Mouse (Mus musculus) liver, embryonic 14.5 days (tissue): ENCODE results near the gene Bcl7a. TPM values are rescaled to one million over a fixed set of nuclear protein-coding genes. Genes with fewer than 3 reads are reported as not detected.

ENCODE experiments used
- ATAC-seq: fragments of 200-750 bp; cut with Nextera tagmentation; 2 replicates; pipeline ENCODE4 v1.8.0; 2017; ENCODE audit warnings: moderate number of reproducible peaks, mild to moderate bottlenecking, moderate library complexity; ENCODE audit not compliant: insufficient read depth
- DNase-seq, 3 experiments: peaks; one replicate each; pipeline ENCODE4 v3.0.0-alpha.2; 2012 to 2013; ENCODE audit warnings: low read depth in 3 of 3, low spot score in 3 of 3
- H3K27ac ChIP-seq: fragments of 300-500 bp; sonication (generic); 2 replicates; pipeline ENCODE4 v1.5.1; 2014; ENCODE audit warnings: moderate library complexity, mild to moderate bottlenecking, control low read depth, inconsistent platforms
- H3K27me3 ChIP-seq: fragments of 300-500 bp; sonication (generic); 2 replicates; pipeline ENCODE4 v1.6.1; 2014; ENCODE audit warnings: mild to moderate bottlenecking, low read length, moderate library complexity; ENCODE audit not compliant: control insufficient read depth, insufficient read depth
- H3K36me3 ChIP-seq: fragments of 300-500 bp; sonication (generic); replicated peaks from 2 replicates; pipeline ENCODE4 v1.6.1; 2014; ENCODE audit warnings: low read depth; ENCODE audit not compliant: control insufficient read depth, insufficient read depth
- H3K4me1 ChIP-seq, 2 experiments: fragments of 200-500 bp in 1 of 2; fragments of 300-500 bp in 1 of 2; sonication (generic) in 1 of 2; replicated peaks; 2 replicates each; pipeline ENCODE4 v1.6.1; 2012 to 2014; ENCODE audit warnings: antibody characterized with exemption in 1 of 2, inconsistent platforms in 1 of 2, low read length in 1 of 2; ENCODE audit not compliant: control insufficient read depth in 2 of 2, insufficient read depth in 2 of 2
- H3K4me2 ChIP-seq: fragments of 300-500 bp; sonication (generic); 2 replicates; pipeline ENCODE4 v1.6.1; 2014; ENCODE audit warnings: low read depth, mild to moderate bottlenecking, control low read depth, moderate library complexity
- H3K4me3 ChIP-seq, 2 experiments: fragments of 200-500 bp in 1 of 2; fragments of 300-500 bp in 1 of 2; sonication (generic) in 1 of 2; 2 replicates each; pipeline ENCODE4 v1.5.1; 2012 to 2014; ENCODE audit warnings: low read depth in 2 of 2, low read length in 2 of 2, mild to moderate bottlenecking in 2 of 2, control low read depth in 1 of 2, inconsistent platforms in 1 of 2, moderate library complexity in 1 of 2; ENCODE audit not compliant: insufficient read depth in 1 of 2
- H3K9ac ChIP-seq: fragments of 300-500 bp; sonication (generic); replicated peaks from 2 replicates; pipeline ENCODE4 v1.6.1; 2014; ENCODE audit warnings: mild to moderate bottlenecking, control low read depth, moderate library complexity
- H3K9me3 ChIP-seq: fragments of 300-500 bp; sonication (generic); 2 replicates; pipeline ENCODE4 v1.6.1; 2016; ENCODE audit warnings: low read length, mixed read lengths; ENCODE audit not compliant: control insufficient read depth
- CTCF ChIP-seq: IDR thresholded peaks from 2 replicates; pipeline ENCODE4 v1.5.1; 2016; ENCODE audit warnings: antibody characterized with exemption, low read depth, control low read depth
- EP300 ChIP-seq: IDR thresholded peaks from 2 replicates; pipeline ENCODE4 v1.6.1; 2016; ENCODE audit warnings: antibody characterized with exemption, low read depth
- WGBS: fragments of 180-500 bp; shearing (Covaris S2); extraction: QIAGEN DNeasy Blood & Tissue Kit; methylation state at CpG from one replicate; pipeline ENCODE4 v1.1.7; 2014; ENCODE audit not compliant: insufficient replicate concordance; 5-methylcytosine and 5-hydroxymethylcytosine counted together
- polyA plus RNA-seq, 2 experiments: library from polyadenylated mRNA; depleted of rRNA in 1 of 2; stranded (reverse) in 1 of 2; unstranded in 1 of 2; fragments of >200 nt; fragmentation: Nextera tagmentation in 1 of 2; extraction: Ambion mirVana in 1 of 2; gene quantifications; 2 replicates each; pipeline versions ENCODE4 v1.2.1 to v1.2.3; 2012 to 2014

Gene Bcl7a
- polyA plus RNA-seq, 2 experiments, result 4.6 to 5.6 TPM

DNA sequence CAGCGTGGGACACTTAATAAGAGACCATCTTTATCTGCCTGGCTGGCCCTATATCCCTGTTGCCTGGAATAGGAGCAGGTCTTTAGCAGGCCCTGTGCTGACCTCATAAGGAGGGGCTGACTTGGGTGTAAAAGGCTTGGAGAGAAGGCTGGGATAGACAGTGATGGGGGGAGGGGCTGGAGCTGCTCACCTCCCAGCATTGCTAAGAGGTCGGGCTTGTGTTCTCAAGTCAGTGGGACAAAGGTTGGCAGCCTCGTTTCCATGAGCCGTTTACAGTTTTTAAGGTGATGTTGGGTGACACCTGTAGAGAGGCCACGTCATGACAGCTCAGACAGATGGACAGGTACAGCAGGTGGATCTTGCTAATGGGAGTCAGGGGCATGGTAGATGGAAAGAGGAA is 26.4 kb downstream of the Bcl7a start:
- H3K9me3 ChIP-seq, result no peaks in the 10 kb centered on the region
- ATAC-seq (no peak), DNase-seq (no peak)
- H3K4me1 ChIP-seq, result no peaks in the 10 kb centered on the region
- H3K9ac ChIP-seq, result no peak overlapping the region
- 64% methylated on average over 5 of the region's 5 CpGs for WGBS
- TF ChIP-seq EP300 (no peak), CTCF (no peak)
- H3K4me2 ChIP-seq, result no peak overlapping the region
- no peaks in the 10 kb centered on the region for H3K27me3 ChIP-seq
- no peak overlapping the region for H3K4me3 ChIP-seq
- peaks cover 11% of the 10 kb centered on the region for H3K36me3 ChIP-seq
- no peak overlapping the region for H3K27ac ChIP-seq

DNA sequence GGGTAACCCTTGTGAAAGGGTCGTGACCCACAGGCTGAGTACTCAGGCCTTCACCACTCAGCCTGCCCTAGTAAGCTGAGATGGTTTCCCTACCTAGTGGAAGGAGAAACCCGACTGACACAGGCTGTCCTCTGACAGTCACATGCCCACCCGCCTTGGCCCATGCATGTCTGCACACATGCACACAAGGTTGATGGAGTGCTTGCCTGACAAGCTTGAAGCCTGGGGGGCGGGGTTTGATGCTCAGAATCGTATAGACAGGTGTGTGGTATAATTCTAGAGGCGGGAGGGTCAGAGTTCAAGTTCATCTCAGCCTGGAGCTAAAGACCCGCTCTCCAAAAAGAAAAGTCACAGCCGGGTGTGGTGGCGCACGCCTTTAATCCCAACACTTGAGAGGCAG is 31.6 kb downstream of the Bcl7a start:
- Histone ChIP-seq H3K4me2 (no peak overlapping the region), H3K27ac (no peak overlapping the region), H3K9ac (no peak overlapping the region), H3K27me3 (no peaks in the 10 kb centered on the region), H3K9me3 (no peaks in the 10 kb centered on the region), H3K4me1 (no peaks in the 10 kb centered on the region; a peak in 1 of 4 replicates), H3K4me3 (no peak overlapping the region), H3K36me3 (peaks cover 11% of the 10 kb centered on the region)
- no peak for TF ChIP-seq CTCF
- no peak for TF ChIP-seq EP300
- no peak for DNase-seq
- no peak for ATAC-seq
- WGBS, result 80% methylated on average over 10 of the region's 10 CpGs

DNA sequence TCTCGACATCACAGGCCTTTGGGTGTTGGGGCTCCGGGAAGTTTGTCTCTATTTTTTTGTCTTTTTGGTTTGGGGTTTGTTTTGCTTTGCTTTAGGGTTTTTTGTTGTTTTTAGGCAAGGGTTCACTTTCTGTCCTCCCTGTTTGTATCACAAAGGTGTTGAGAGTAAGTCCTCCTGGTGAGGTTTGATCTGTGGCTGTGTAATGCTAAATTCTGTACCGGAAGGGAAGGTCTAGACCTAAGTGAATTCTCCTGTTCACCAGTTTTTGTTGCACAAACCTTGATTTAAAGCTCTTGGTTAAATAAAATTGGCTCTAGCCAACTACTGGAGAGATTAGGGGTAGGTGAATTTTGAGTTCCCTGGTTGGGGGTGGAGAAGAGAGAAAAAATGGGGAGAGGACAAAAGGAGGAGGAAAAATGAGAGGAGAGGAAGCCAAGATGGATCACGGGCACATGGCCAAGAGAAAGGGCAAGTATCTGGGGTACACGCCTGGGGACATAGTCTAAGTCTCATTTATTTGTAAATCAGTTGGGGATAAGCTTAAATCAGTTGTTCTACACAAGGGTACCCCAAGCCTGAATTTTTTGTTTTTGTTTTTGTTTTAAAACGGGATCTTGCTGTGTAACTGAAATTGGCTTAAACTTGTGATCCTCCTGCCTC is 32.3 kb downstream of the Bcl7a start:
- no peak for ATAC-seq
- Histone ChIP-seq H3K4me2 (no peak overlapping the region), H3K9ac (no peak overlapping the region), H3K4me1 (no peaks in the 10 kb centered on the region; a peak in 1 of 4 replicates), H3K27me3 (no peaks in the 10 kb centered on the region), H3K36me3 (peaks cover 11% of the 10 kb centered on the region), H3K27ac (no peak overlapping the region), H3K4me3 (no peak overlapping the region), H3K9me3 (no peaks in the 10 kb centered on the region)
- DNase-seq, result no peak
- 71% methylated on average over 6 of the region's 6 CpGs for WGBS
- TF ChIP-seq CTCF, result no peak
- TF ChIP-seq EP300, result no peak

DNA sequence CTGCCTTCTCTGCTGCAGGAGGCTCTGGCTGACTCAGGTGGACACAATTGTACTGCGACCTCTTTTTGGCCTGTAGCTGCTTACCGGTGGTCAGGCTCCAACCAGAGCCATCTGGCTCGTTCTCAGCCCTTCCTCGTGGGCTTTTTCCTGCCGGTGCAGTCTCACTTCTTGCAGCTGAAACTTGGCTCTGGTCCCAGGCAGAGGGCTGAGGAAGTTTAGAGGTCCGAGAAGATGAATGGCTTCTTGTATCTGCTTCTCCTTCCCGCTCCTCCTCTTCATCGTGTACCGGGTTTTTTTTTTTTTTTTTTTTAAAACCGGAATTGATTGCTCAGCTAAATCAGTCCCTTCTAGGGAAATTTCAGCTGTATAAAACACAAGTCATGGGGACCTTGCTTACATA is 32.9 kb downstream of the Bcl7a start:
- no peak overlapping the region for H3K27ac ChIP-seq
- no peaks in the 10 kb centered on the region for H3K9me3 ChIP-seq
- TF ChIP-seq CTCF (no peak), EP300 (no peak)
- peaks cover 5% of the 10 kb centered on the region for H3K36me3 ChIP-seq
- no peak overlapping the region for H3K4me3 ChIP-seq
- ATAC-seq, result no peak
- H3K4me2 ChIP-seq, result no peak overlapping the region
- DNase-seq, result no peak
- H3K27me3 ChIP-seq, result no peaks in the 10 kb centered on the region
- H3K4me1 ChIP-seq, result no peaks in the 10 kb centered on the region; a peak in 1 of 4 replicates
- whole genome bisulfite sequencing, result 38% methylated on average over 10 of the region's 10 CpGs
- H3K9ac ChIP-seq, result no peak overlapping the region

DNA sequence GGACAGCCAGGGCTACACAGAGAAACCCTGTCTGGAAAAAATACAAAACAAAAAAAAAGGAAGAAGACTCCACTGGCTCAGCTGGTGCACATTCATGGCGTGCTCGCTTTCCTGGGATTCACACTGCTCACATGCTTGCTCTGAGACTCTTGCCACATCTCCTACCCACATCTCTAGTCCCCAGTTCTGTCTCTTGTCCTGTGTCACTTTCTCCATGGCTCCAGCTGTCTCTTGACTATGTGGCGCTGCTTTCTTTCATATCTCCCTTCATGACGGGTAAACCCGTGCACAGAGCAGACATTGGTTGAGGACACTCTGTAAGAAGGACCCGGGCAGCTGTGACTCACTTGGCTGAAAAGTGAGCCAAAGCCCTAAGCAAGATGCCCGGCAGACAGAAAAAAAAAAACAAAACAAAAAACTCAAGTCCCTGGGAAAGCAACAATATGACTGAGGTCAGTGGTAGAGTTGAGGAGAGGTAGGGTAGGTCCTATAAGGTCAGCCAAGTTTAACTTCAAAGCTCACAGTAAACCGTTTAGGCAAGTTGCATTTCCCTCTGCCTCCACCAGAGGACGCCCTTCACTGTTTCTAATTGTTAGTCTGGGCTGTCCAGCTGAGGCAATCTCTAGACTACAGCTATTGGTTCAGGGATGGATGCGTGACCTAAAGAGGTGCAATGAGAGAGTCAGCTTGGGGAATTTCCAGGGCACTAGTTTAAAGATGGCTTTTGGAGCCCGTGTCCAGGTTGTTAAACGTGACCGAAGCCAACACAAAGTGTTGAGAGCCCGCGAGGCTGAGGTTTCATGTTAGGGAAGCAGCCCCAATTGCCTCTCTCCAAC is 33.7 kb downstream of the Bcl7a start:
- Histone ChIP-seq H3K4me1 (no peaks in the 10 kb centered on the region; a peak in 1 of 4 replicates), H3K4me3 (no peak overlapping the region), H3K9me3 (no peaks in the 10 kb centered on the region), H3K27me3 (no peaks in the 10 kb centered on the region), H3K4me2 (no peak overlapping the region), H3K36me3 (0 out of 2 replicates have a peak, but pooled peaks cover 4% of the 10 kb centered on the region), H3K27ac (no peak overlapping the region), H3K9ac (no peak overlapping the region)
- TF ChIP-seq EP300 (no peak), CTCF (peak; percentile 91)
- ATAC-seq, result no peak
- 55% methylated on average over 15 of the region's 15 CpGs for WGBS
- peak in 2 of 3 experiments; percentile 35 to 56 for DNase-seq
